Mouse (Mus musculus): ENCODE measurements at regions not wholly inside any gene's neighbourhood (a gene's known extent, or its start where the extent isn't known, plus 50 kb on each side); places are given as distances from the start of the nearest gene placed in this dataset.
A peak's percentile ranks its signal among the peaks of the same experiment; 100 is the strongest.

- Histone ChIP-seq H3K9ac (ENCODE audit: insufficient read depth, low read depth) (no peak overlapping the region), H3K27me3 (replicated peaks) (no peaks in the 10 kb centered on the region), H3K4me1 (ENCODE audit: control insufficient read depth in 1 of 2, insufficient read depth in 2 of 2) (peaks cover 2 to 11% of the 10 kb centered on the region in 2 experiments; a peak in 2 of 4 replicates), H3K4me3 (replicated peaks in 1 of 3; ENCODE audit: low read depth in 2 of 3, low read length in 2 of 3, poor library complexity in 1 of 3) (no peak overlapping the region), H3K36me3 (replicated peaks in 1 of 2; ENCODE audit: control insufficient read depth in 1 of 2, insufficient read depth in 1 of 2, low read length in 1 of 2) (no peaks in the 10 kb centered on the region), H3K9me3 (replicated peaks; ENCODE audit: low read length) (no peaks in the 10 kb centered on the region), H3K79me2 (replicated peaks; ENCODE audit: control insufficient read depth, extremely low read depth, insufficient read depth, poor library complexity, severe bottlenecking) (no peaks in the 10 kb centered on the region), H3K4me2 (ENCODE audit: insufficient read depth, low read depth, poor library complexity, severe bottlenecking) (peak overlapping the region; percentile 85), H3K27ac (ENCODE audit: insufficient read depth, low read depth) (no peak overlapping the region)
- TF ChIP-seq ZC3H11A (IDR thresholded peaks at IDR 0.05; ENCODE audit: low read depth, low read length) (no peak), ZMIZ1 (IDR thresholded peaks at IDR 0.05; ENCODE audit: low read depth, low read length) (no peak), MAFK (IDR thresholded peaks at IDR 0.05; ENCODE audit: insufficient replicate concordance, low read length) (no peak), USF1 (IDR thresholded peaks at IDR 0.05; ENCODE audit: low read depth, low read length) (no peak), SMC3 (IDR thresholded peaks at IDR 0.05; ENCODE audit: low read depth, low read length) (peak; percentile 58), NRF1 (IDR thresholded peaks at IDR 0.05; ENCODE audit: low read depth, low read length) (no peak), RAD21 (IDR thresholded peaks at IDR 0.05; ENCODE audit: low read depth, low read length) (no peak; the same call in none of the 2 replicates), JUN (IDR thresholded peaks at IDR 0.05; ENCODE audit: insufficient read depth, low read depth, low read length) (no peak), CHD1 (IDR thresholded peaks at IDR 0.05; ENCODE audit: low read depth, low read length) (no peak), CTCF (conservative IDR thresholded peaks at IDR 0.05 in 1 of 2, IDR thresholded peaks at IDR 0.05 in 1 of 2; ENCODE audit: low read depth in 2 of 2, low read length in 2 of 2) (peak in 1 of 2 experiments; percentile 60; a peak in 2 of 4 replicates)
- dilution Hi-C loops (cut with MboI; ENCODE audit: extremely low pct_ligation_motif_present, extremely low pct_unique_long_range_greater_than_20kb, low sequenced_read_pairs) (no loop called here), in situ Hi-C loops (cut with MboI; ENCODE audit: low pct_ligation_motif_present, low pct_unique_long_range_greater_than_20kb, low sequenced_read_pairs) (no loop called here)
- peak; percentile 23 for DNase-seq (ENCODE audit: extremely low read depth)
These were observed 199.3 kb upstream of the Tank start for GRCm38 (mm10) chr2:61379076-61379475.

GRCm38 (mm10) chr2:61378297-61378696, 200.1 kb upstream of the Tank start:
- Histone ChIP-seq H3K27me3 (replicated peaks) (no peaks in the 10 kb centered on the region), H3K27ac (ENCODE audit: insufficient read depth, low read depth) (no peak overlapping the region), H3K36me3 (replicated peaks in 1 of 2; ENCODE audit: control insufficient read depth in 1 of 2, insufficient read depth in 1 of 2, low read length in 1 of 2) (no peaks in the 10 kb centered on the region), H3K4me3 (replicated peaks in 1 of 3; ENCODE audit: low read depth in 2 of 3, low read length in 2 of 3, poor library complexity in 1 of 3) (no peak overlapping the region), H3K4me1 (ENCODE audit: control insufficient read depth in 1 of 2, insufficient read depth in 2 of 2) (peaks cover 2 to 11% of the 10 kb centered on the region in 2 experiments; a peak in 2 of 4 replicates), H3K9me3 (replicated peaks; ENCODE audit: low read length) (no peaks in the 10 kb centered on the region), H3K4me2 (ENCODE audit: insufficient read depth, low read depth, poor library complexity, severe bottlenecking) (no peak overlapping the region), H3K9ac (ENCODE audit: insufficient read depth, low read depth) (no peak overlapping the region), H3K79me2 (replicated peaks; ENCODE audit: control insufficient read depth, extremely low read depth, insufficient read depth, poor library complexity, severe bottlenecking) (no peaks in the 10 kb centered on the region)
- no peak for DNase-seq (ENCODE audit: extremely low read depth)
- dilution Hi-C loops (cut with MboI; ENCODE audit: extremely low pct_ligation_motif_present, extremely low pct_unique_long_range_greater_than_20kb, low sequenced_read_pairs) (no loop called here), in situ Hi-C loops (cut with MboI; ENCODE audit: low pct_ligation_motif_present, low pct_unique_long_range_greater_than_20kb, low sequenced_read_pairs) (no loop called here)
- TF ChIP-seq MAZ (IDR thresholded peaks at IDR 0.05; ENCODE audit: low read depth, low read length) (no peak), BHLHE40 (IDR thresholded peaks at IDR 0.05; ENCODE audit: low read depth, low read length) (no peak), CHD2 (IDR thresholded peaks at IDR 0.05; ENCODE audit: low read length) (no peak)

DNA sequence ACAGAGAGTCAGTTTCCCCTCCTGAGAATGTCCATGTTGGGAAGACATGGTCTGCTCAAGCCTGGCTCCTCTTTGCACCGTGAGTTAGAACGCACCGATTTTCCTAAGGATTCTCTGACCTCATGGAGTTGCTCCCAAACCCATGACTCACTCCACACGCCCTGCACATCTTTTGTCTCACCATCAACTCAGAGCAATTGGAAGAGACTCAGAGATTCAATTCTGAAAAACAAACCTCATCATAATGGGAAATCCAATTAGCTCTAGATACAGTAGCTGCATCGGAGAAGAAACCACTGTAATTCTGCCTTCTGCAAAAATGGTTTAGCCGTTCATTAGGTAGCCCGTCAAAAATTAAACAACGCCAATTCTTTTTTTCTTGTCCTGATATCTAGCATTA, 200.6 kb upstream of the Tank start:
- no peak for TF ChIP-seq GABPA (IDR thresholded peaks at IDR 0.05; ENCODE audit: insufficient replicate concordance, low read depth, low read length)
- no peak for TF ChIP-seq JUND (conservative IDR thresholded peaks at IDR 0.05; ENCODE audit: low read depth, low read length)
- no peak for TF ChIP-seq BHLHE40 (IDR thresholded peaks at IDR 0.05; ENCODE audit: low read depth, low read length)
- TF ChIP-seq EP300 (IDR thresholded peaks at IDR 0.05; ENCODE audit: low read length) = no peak
- no peak for TF ChIP-seq PAX5 (IDR thresholded peaks at IDR 0.05; ENCODE audit: low read length)
- no peak for TF ChIP-seq KAT2A (IDR thresholded peaks at IDR 0.05; ENCODE audit: insufficient replicate concordance, low read length)
- no peak for TF ChIP-seq MAZ (IDR thresholded peaks at IDR 0.05; ENCODE audit: low read depth, low read length)
- no peak for TF ChIP-seq USF1 (IDR thresholded peaks at IDR 0.05; ENCODE audit: low read depth, low read length)
- DNase-seq (ENCODE audit: extremely low read depth) = no peak
- Histone ChIP-seq H3K4me2 (ENCODE audit: insufficient read depth, low read depth, poor library complexity, severe bottlenecking) (no peak overlapping the region), H3K36me3 (replicated peaks in 1 of 2; ENCODE audit: control insufficient read depth in 1 of 2, insufficient read depth in 1 of 2, low read length in 1 of 2) (no peaks in the 10 kb centered on the region), H3K27ac (ENCODE audit: insufficient read depth, low read depth) (no peak overlapping the region), H3K79me2 (replicated peaks; ENCODE audit: control insufficient read depth, extremely low read depth, insufficient read depth, poor library complexity, severe bottlenecking) (no peaks in the 10 kb centered on the region), H3K4me3 (replicated peaks in 1 of 3; ENCODE audit: low read depth in 2 of 3, low read length in 2 of 3, poor library complexity in 1 of 3) (no peak overlapping the region), H3K4me1 (ENCODE audit: control insufficient read depth in 1 of 2, insufficient read depth in 2 of 2) (peaks cover 2 to 11% of the 10 kb centered on the region in 2 experiments; a peak in 2 of 4 replicates), H3K9ac (ENCODE audit: insufficient read depth, low read depth) (no peak overlapping the region), H3K27me3 (replicated peaks) (no peaks in the 10 kb centered on the region), H3K9me3 (replicated peaks; ENCODE audit: low read length) (no peaks in the 10 kb centered on the region)
- dilution Hi-C loops (cut with MboI; ENCODE audit: extremely low pct_ligation_motif_present, extremely low pct_unique_long_range_greater_than_20kb, low sequenced_read_pairs) (no loop called here), in situ Hi-C loops (cut with MboI; ENCODE audit: low pct_ligation_motif_present, low pct_unique_long_range_greater_than_20kb, low sequenced_read_pairs) (no loop called here)
